Mouse (Mus musculus) MEL (cell line): ENCODE measurements around the gene Tmprss6.

Source experiments
- CTCF ChIP-seq, 3 experiments: IDR thresholded peaks in 2 of 3; conservative IDR thresholded peaks in 1 of 3; 2 replicates each; pipeline ENCODE4 v1.5.1; 2011 to 2012; ENCODE audit warnings: low read length in 3 of 3, low read depth in 2 of 3, mild to moderate bottlenecking in 2 of 3, improper control_type of control experiment in 1 of 3, inconsistent platforms in 1 of 3, mixed read lengths in 1 of 3, moderate library complexity in 1 of 3; ENCODE audit not compliant: control insufficient read depth in 1 of 3, insufficient read depth in 1 of 3, poor library complexity in 1 of 3, severe bottlenecking in 1 of 3
- MAFK ChIP-seq: IDR thresholded peaks from 2 replicates; pipeline ENCODE4 v1.6.1; 2011; ENCODE audit warnings: low read depth, mild to moderate bottlenecking, low read length, improper control_type of control experiment, borderline replicate concordance
- POLR2A ChIP-seq, 2 experiments: IDR thresholded peaks; 2 replicates each; pipeline ENCODE4 v1.6.1; 2011 to 2012; ENCODE audit warnings: low read length in 2 of 2, mild to moderate bottlenecking in 2 of 2, control low read depth in 1 of 2, improper control_type of control experiment in 1 of 2, low read depth in 1 of 2, moderate library complexity in 1 of 2; ENCODE audit not compliant: control insufficient read depth in 1 of 2, insufficient read depth in 1 of 2, poor library complexity in 1 of 2

- TF ChIP-seq MAFK (no peak), POLR2A (IDR thresholded peaks at IDR 0.05; ENCODE audit: control insufficient read depth in 1 of 2, insufficient read depth in 1 of 2, low read depth in 1 of 2, low read length in 2 of 2, poor library complexity in 1 of 2) (no peak), CTCF (IDR thresholded peaks at IDR 0.05 in 2 of 3, conservative IDR thresholded peaks at IDR 0.05 in 1 of 3; ENCODE audit: control insufficient read depth in 1 of 3, insufficient read depth in 1 of 3, low read depth in 2 of 3, low read length in 3 of 3, poor library complexity in 1 of 3, severe bottlenecking in 1 of 3) (no peak)
Observed at GRCm38 (mm10) chr15:78489248-78489647, 20.8 kb upstream of the Tmprss6 start.
